Mouse (Mus musculus): Measurements from ENCODE around the gene Ppif.
A peak's percentile ranks its signal among the peaks of the same experiment; 100 is the strongest.

Ppif gene

DNA sequence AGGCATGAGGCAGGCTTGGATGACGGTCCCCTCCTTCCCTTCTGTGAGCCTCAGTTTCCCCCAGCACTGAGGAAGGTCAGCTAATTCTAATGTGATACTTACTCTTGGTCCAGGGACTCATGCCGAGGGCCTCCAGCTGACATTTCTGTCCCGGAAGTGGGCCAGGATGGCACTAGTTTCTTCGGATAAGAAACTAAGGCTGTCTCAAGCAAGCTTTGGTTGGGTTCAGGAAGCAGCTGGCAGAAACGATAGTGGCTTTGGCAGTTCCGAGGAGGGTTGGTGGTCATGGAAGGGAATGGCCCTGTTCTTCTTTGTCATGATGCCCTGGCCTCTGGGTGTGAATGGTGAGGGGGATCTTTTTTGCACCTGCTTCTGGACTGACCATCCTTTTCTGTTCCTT is 1.1 kb downstream of the Ppif start:
- DNase-seq (ENCODE audit: low spot score in 2 of 2) = no peak

DNA sequence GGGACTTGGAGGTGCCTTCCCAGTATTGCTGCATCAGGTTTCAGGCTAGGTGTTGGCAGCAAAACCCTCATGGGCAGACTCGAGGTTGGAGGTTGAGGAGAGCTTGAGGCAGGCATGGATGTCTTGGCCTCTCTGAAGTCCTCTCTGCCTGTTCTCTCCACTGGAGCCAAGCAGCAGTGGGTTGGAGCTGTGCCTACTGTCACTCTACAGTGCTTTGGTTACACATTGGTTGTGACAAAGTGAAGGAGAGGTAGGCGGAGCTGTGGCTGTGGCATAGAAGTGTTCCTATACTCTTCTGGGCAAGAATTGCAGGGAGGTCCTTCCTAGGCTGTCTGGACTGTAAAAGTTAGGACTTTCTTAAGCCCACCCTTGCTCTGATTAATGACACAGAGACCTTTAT is 2.4 kb downstream of the Ppif start:
- DNase-seq (ENCODE audit: low spot score in 2 of 2) = no peak

DNA sequence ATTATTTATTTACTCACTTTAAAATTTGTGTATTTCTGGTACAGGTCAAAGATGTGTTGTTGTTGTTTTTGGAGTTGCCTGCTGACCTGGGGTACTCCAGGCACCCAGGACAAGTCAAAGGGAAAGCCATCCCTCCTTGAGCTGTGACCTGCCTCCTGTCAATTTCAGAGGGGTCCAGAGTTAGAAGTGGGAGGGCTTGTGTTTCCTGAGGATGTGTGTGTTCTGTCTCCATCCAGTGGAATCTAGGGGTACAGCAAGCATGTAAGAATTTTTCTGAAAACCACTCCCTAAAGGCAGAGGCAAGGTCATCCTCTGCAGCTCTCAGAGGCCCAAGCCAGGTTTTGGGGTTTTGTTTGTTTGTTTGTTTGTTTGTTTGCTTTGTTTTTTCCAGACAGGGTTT is 8.0 kb downstream of the Ppif start:
- peak in 1 of 2 experiments; percentile 46 for DNase-seq (ENCODE audit: low spot score in 2 of 2)

DNA sequence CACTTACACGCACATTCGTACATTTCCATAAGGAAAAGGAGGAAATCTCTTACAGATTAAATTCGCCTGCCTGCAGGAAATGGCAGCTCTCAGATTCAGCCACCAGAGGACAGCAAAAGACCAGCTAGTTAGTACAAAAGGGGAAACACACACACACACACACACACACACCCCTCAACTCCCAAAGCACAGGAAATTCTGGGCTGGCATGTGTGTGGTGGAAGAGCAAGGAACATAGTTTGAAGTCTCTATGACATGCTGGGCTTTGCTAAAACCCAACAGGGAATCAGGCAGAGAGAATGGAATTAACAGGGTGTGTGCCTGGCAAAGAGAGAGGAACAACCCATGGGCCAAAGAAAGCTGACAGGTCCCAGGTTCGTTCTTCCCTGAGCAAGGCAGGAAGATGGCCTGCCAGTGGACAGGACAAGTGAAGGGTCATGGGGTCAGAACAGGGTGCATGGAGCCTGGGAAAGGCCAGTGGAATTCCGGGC is 13.8 kb downstream of the Ppif start:
- DNase-seq (ENCODE audit: low spot score in 2 of 2) = peak; percentile 43 to 60

DNA sequence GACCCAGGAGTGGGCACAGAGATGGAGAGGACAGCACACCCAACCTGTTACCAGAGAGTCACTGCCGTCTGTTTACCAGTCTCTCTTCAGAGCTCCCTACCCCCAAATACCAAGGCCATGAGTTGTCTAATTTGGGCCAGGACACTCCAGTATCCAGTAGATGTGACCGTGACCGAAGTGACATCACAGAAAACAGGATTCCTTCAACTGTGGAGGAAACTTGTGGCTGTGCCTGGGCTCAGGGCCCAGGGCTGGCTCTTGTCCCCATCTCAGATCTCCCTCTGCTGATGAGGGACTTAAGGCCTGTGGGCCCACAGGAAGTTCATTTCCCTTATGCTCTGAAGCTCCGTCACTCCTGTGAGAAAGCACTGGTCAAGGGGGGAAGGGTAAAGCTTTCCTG is 14.5 kb downstream of the Ppif start:
- DNase-seq (ENCODE audit: low spot score in 2 of 2) = no peak

DNA sequence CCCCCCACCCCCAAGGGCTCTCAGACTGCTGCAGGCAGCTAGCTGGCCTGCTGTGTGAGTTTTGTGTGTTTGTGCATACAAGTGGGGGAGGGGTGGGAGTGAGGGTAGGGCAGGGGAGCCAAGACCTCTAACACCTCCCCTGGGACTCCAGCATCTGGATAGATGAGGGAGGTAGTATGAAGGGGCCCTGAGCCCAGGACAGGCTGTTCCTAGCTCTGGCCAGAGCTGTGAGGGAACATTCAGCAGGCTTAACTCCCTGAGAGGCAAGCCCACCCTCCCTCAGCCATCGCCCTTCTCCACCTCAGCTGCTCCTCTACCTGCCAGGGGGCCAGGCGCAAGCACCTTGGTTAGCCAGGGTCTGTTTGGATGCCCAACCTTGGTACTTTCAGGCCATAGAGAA is 15.0 kb downstream of the Ppif start:
- DNase-seq (ENCODE audit: low spot score in 2 of 2) = no peak

DNA sequence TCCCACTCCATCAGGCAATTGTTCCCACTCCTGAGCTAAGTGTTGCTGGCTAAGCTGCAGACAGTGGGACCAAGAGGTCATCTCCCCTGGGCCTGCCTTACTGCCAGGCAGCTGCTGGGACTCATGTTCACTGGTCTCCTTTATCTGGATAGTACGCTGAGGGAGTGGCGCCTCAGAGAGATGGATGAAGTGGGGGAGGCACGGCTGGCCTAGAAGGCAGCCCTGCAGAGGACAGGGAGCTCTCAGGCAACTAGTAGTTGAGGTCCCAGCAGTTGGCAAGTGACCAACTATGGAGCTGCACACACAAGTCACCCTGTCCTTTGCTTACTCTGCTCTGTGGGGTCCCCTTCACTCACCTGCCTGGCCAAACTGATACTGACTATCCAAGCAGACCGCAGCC is 16.1 kb downstream of the Ppif start:
- DNase-seq (ENCODE audit: low spot score in 2 of 2) = no peak

DNA sequence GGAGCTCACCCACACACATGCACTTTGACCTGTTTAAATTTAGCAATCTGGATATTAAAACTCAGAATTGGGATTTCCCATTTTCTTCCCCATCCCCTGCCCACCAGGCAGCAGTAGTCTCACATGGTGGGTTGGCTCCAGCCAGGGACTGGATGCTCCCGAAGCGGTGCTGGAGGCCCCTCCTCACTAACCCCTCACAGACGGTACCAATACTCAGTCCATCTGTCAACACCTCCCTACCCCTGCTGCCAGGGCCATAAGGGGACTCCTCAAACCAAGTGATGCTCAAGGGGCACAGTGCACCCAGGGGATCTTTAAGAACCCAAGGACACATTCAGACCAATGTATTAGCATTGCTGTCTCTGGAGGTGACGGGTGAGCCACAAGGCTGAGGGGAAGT is 16.7 kb downstream of the Ppif start:
- no peak for DNase-seq (ENCODE audit: low spot score in 2 of 2)

DNA sequence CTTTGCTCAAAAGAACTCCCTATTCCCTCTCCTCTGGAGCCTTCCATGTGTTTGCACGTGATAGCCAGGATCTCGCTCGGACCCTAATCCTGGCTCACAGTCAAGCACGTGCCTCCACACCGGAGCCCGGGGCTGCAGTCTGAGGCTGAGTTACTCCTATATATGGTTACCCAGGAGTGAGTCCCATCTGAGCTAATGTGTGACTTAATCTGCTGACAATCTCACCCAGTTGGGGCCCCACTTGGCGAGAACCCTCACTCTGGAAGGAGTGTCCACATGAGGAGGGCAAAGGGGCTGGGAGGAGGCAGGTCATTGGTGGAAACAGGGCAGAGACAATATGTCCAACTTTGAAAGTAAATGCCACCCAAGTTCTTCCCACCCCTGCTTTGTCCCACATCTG is 17.2 kb downstream of the Ppif start:
- no peak for DNase-seq (ENCODE audit: low spot score in 2 of 2)

DNA sequence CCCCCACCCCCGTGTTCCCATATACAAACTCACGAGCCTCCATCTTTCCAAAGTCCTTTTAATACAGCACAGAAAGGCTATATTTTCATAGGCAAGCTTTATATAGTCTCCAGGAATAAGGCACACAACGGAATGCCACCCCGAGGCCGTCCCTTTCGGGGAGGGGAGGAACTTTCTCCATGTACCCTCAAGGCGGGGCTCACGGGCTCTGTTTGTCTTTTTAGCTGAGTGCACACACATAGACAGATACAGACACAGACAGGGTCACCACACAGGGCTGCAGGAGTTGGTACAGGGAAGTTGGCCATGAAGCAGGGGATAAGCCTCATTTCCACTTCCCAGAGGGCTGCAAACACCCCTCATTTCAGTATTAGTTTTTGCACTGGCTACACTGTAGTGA is 17.6 kb downstream of the Ppif start:
- DNase-seq (ENCODE audit: low spot score in 2 of 2) = no peak

DNA sequence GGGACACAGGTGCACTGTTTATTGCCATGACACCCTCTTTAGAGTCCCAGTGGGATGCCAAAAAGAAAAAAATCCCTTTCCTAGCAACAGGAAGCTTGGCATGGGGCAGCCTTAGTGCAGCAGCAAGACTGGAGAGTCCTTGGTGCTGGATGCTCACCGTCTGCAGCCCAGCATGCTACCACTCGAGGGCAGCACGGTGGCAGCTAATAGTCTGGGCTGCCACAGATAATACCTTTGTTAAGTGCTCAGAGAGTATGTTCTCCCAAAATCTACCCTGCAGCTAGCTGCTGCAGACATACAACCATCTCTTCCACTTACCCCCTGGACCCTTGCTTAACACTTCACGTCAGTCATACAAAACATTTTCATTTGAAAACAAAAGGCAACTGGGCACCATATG is 19.5 kb downstream of the Ppif start:
- DNase-seq (ENCODE audit: low spot score in 2 of 2) = peak in 1 of 2 experiments; percentile 42

DNA sequence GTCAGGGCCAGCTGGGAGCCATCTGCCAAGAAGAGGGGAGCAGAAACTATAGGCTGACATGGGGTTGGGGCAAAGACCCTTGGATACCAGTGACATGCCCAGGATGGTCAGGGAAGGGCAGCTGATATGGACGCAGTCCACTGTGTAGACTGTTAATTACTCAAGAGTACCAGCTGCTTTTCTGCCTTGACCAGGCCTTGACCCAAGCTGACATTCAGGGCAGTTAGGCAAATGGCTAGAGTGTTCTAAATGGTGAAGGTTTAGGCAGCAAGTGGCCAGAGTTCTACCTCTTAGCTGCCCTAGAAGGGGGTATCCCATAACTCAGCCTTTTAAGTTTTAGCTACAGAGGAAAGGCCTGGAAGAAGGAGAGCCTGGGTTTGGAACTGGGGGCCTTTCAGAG is 22.6 kb downstream of the Ppif start:
- DNase-seq (ENCODE audit: low spot score in 2 of 2) = no peak

DNA sequence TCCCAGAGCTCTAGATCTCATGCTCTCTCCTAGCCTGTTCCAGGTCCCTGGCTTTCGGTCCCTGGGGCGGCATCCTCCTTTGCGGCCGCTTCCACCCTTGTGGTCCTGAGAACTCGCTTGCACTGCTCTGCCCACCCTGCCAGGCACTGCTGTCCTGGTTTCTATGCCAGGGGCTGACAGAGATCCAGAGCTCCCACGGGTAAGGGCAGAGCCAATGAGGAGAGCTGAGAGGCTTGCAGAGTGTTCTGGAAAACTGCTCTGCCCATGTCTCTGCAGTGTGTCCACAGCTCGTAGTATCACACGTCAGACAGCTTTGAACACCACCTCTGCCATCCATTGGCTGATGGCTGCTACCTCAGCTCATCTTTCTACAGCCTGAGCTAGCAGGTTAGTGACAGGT is 23.8 kb downstream of the Ppif start:
- DNase-seq (ENCODE audit: low spot score in 2 of 2) = peak in 1 of 2 experiments; percentile 56

DNA sequence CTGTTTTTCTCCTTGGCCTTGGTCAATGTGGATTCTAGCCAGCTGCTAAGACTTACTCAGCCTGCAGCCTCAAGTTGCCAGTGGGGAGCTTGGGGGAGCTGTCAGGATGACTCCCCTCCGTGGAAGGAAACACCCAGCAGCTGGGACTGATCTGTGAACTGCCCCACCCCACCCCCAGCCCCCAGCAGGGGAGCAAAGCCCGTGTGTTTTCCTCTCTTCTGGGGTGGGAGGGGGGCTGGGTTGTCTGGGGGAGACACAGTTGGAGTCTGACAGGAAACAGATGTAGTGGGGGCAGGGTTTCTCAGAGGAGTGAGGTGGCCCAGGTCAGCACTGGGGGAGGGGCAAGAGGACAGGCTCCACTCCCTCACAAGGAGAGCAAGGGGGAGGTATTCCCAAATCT is 24.5 kb downstream of the Ppif start:
- no peak for DNase-seq (ENCODE audit: low spot score in 2 of 2)

DNA sequence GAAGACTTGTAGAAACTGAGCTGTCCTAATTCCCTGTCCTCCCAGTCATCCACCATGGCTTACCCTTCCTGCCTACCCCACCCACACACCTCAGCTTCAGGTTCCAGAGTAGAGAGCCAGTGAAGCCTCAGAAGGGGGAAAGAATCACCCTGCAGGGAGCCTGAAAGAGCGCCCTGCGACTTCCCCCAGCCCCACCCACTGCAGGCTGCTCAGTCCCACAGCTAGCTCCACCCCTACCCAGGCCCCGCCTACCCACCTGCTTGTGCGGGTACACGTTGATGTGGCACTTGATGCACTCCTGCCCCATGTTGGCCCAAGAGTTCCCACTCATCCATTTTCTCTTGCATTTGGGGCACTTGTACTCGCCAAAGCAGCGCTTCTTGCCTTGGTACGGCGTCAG is 25.4 kb downstream of the Ppif start:
- no peak for DNase-seq (ENCODE audit: low spot score in 2 of 2)

DNA sequence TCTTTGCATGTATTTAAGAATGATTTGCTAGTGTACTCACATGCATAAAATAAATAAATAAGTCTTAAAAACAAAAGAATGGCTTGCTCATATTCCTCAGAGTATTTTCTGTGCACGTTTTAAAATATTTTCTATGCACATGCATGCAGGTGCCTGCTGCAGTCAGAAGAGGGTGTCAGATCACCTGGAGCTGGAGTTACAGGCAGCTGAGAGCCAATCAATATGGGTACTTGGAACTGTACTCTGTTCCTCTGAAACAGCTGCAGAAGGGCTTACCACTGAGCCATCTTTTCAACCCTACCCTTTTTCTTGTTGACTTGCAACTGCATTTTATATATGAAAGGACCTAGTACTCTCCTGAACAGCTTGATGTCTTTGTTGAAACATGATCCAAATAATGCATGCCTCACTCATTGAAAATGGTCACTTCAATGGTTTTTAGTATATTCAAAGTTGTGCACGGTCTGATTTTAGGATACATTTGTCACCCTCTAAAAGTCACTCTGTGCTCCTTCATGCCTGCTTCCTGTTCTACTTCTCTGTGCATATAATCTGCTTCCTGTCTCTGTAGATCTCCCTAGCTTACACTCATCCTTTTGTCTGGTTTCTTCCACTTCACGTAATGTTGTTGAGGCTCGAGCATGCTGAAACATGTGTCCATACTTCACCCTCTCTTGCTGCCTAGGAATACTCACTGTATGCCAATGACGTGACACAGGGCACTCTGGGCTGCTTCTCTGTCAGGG is 27.2 kb downstream of the Ppif start:
- DNase-seq (ENCODE audit: low spot score in 2 of 2) = no peak

DNA sequence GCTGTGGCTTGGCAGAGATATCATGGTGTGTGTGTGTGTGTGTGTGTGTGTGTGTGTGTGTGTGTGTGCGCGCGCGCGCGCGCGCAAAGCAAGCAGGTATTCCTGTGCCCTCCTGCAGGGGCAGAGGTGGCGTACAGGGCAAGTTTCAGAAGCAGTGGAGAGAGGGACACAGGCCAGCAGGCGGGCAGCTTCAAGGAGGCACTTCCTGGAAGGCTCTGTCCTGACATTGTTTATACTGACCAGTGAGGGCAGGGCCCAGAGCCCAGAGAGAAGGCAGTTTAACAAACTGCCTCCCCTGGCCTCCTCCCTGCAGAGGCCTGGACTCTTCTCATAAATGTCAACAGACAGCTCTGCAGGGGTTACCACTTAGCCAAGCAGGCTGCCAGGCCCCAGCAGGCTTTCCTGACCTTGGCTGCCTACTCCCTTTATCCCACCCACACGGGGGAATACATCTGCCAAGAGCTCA is 31.1 kb downstream of the Ppif start:
- no peak for DNase-seq (ENCODE audit: low spot score in 2 of 2)

DNA sequence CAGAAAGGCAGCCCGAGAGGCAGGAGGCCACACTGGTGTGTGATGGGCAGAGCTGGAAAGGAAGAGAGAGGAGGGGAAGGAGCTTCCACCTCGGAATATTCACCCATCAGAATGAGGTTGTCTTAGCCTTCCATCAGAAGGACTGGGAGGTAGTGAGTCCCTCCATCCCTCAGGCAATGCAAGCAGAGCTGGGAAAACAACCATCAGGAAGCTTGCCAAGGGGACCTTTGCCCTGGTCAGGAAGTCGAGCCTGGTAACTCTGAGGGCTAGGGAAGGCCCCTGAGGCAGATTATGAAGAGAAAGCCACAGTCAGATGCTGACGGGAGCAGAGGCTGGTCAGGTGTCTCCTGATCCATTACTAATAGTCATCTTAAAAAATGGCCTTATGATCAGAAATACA is 31.7 kb downstream of the Ppif start:
- DNase-seq (ENCODE audit: low spot score in 2 of 2) = no peak

DNA sequence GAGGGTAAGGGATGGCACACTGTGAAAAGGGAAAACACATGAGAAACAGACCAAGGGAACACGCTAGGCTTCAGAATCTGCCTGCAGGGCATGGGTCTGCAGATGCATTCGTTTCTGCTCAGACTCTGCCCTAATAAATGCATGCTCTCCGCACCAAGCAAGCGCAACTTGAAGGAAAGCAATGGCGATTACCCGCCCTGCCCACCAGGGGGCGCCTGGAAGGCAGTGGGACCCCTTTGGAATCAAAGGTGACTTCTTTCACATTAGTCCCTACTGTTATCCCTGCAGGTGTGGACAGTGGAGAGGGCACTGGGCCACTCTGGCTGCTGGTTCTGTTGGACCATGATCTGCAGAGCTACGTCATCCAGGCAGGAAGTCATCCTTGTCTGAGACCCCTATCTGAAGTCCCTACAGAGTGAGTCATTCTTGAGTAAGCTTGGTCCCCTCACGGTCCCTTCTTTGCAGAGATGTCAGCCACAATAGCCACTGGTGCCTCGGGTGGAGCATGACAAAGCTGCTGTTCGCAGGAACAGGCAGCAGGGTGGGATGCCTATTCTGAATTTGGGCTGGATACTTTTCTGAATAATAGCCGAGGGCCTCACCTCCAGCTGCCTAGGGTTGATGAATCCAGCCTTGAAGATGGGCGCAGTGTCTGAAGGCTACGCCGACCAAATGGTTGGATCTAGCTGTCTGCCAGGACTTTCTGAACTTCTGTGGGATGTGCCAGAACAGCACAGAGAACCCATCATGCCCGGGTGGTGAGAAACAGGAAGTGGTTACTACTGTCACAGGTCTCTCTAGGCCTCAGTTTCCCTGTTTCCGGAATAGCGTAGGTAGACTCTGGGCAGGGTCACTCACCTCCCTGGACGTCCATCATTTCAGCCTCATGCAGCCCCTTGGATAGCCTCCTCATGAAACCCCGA is 32.5 kb downstream of the Ppif start:
- DNase-seq (ENCODE audit: low spot score in 2 of 2) = peak in 1 of 2 experiments; percentile 61

DNA sequence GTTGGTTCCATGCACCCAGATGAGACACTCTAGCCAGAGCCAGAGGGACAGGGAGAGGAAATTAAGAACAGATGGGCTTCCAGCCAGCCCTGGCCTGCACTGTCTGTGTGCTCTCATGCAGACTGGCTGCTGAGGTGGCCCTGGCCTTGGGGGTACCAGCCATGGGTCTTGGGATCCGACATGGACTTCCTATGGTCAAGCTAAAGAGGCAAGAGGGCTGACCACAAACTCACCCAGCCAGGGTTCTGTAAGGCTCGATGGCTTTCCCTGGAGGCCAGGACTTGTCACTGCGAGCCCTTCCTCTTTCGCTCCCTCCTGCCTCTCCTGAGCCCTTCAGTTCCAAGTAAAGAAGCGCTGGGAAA is 33.2 kb downstream of the Ppif start:
- no peak for DNase-seq (ENCODE audit: low spot score in 2 of 2)

DNA sequence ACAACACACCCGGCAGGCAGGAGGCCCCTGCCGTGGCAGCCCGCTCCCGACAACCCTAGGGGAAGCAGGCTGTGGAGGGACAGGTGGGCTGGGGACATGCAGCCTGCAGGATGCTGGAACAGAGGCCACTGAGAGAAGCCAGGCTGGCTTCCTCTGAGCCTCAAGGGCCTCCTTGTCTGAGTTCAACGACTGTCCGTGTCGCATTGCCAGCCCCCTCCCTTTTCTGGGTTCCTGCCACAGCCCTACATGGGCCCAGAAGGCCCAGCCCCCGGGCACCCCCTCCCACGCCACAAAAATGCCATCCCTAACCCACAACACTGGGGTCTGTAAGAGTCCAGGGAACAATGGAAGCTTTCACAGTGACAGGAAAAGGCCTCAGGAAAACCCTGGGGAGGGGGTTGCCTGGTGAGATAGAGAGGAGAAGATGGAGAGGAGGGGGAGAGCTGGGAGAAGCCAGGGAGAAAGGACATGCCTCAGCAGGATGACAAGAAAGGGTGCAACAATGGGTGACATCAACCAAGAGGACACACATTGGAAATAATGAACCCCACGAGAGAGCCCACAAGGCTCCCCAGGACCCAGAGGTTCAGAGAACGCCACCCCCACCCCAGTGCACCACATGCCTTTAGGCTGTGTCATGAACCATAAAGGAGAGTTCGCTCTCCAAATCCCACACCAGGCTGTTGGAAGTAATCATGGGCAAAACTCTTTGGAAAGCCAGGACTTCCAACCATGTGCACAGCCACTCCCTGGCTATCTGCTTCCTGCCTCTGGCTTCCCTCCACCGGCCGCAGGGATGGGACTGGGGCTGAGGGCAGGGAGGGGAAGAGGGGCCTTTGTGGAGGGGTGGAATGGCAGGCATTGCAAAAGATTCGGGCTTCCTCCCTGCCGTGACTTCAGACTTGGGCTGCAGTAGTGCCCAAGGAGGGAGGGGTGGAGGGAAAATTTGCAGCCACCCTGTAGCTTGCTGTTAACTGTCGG is 41.1 kb downstream of the Ppif start:
- peak in 1 of 2 experiments; percentile 58 for DNase-seq (ENCODE audit: low spot score in 2 of 2)

DNA sequence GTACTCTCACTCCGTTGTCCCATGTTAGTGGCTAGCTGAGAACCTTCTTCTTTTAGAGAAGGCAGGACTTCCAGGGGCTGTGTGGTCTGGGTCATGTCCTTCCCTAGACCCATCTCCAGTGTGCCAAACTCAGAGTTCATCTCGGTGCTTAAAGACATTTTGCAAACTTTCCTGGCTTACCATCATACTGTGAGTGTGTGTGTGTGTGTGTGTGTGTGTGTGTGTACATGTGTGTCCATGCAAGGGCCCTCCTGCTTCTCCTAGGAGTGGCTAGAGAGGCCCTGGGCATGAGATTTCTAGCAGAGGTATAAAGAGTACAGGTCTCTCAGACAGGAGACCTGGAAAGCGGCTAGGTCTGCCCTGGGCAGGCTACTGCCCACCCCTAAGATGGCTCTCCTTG is 42.2 kb downstream of the Ppif start:
- DNase-seq (ENCODE audit: low spot score in 2 of 2) = no peak
